Mouse (Mus musculus): ENCODE results near the gene Col13a1. TPM values are rescaled to one million over a fixed set of nuclear protein-coding genes. Genes with fewer than 3 reads are reported as not detected.

The Col13a1 gene
- polyA plus RNA-seq, 1 experiment from 2014 or later: 5.7 TPM

DNA sequence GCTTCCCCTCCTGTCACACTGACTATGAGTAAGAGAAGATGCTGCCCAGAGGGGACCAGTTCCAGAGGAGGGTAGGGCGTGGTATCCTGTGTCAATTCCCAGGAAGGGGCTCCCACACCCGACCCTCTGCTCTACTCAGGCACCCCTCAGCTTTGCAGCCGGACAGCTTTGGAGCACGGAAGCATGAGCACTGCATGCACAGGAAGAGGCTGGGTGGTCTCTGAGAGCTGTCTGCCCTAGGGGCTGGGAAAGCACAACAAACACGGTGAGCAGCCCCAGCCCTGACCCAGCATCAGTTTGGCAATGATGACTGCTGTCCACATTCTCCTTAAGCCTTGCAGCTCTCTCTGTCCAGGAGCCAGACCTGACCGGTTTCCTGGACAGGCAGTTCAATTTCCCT is 47.2 kb downstream of the Col13a1 start:
- Histone ChIP-seq H3K4me3 (ENCODE audit: low read depth, low read length) (no peak overlapping the region), H3K4me2 (replicated peaks; ENCODE audit: low read depth) (no peak overlapping the region), H3K27ac (ENCODE audit: low read depth, low read length) (no peak overlapping the region), H3K27me3 (replicated peaks; ENCODE audit: control insufficient read depth, insufficient read depth, low read length) (0 out of 2 replicates have a peak, but pooled peaks cover 5% of the 10 kb centered on the region), H3K9me3 (ENCODE audit: control insufficient read depth) (no peaks in the 10 kb centered on the region), H3K9ac (ENCODE audit: low read depth, low read length) (no peak overlapping the region), H3K4me1 (replicated peaks; ENCODE audit: control insufficient read depth, insufficient read depth, low read length) (0 out of 2 replicates have a peak, but pooled peaks cover 3% of the 10 kb centered on the region), H3K36me3 (ENCODE audit: control insufficient read depth, insufficient read depth) (no peaks in the 10 kb centered on the region)
- no peak for TF ChIP-seq CTCF (IDR thresholded peaks at IDR 0.05; ENCODE audit: low read depth)
- 51% methylated on average over 6 of the region's 6 CpGs for WGBS
- ATAC-seq: no peak

DNA sequence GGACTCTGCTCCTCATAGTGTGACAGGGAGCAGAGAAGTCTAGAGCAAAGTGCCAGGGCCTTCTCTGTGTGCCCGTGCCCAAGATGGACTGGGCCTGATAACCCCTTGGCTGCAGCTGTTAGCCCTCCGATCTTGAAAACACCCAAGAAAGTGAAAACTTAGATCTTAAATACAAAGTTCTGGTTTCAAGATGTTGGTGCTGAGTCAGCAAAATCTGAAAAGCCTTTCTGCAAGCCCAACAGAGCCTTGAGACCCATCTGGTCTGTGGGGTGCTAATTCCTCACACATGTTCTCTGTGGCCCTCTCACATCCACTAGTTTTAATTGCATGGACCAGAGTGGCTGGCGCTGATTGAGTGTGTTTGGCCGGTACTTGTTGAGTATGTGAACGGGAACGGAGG is 49.0 kb downstream of the Col13a1 start:
- H3K9ac ChIP-seq (ENCODE audit: low read depth, low read length): no peak overlapping the region
- H3K36me3 ChIP-seq (ENCODE audit: control insufficient read depth, insufficient read depth): no peaks in the 10 kb centered on the region
- H3K4me1 ChIP-seq (replicated peaks; ENCODE audit: control insufficient read depth, insufficient read depth, low read length): no peaks in the 10 kb centered on the region
- no peak for ATAC-seq
- no peak for TF ChIP-seq CTCF (IDR thresholded peaks at IDR 0.05; ENCODE audit: low read depth)
- H3K9me3 ChIP-seq (ENCODE audit: control insufficient read depth): no peaks in the 10 kb centered on the region
- H3K4me2 ChIP-seq (replicated peaks; ENCODE audit: low read depth): no peak overlapping the region
- H3K27ac ChIP-seq (ENCODE audit: low read depth, low read length): no peak overlapping the region
- no peaks in the 10 kb centered on the region for H3K27me3 ChIP-seq (replicated peaks; ENCODE audit: control insufficient read depth, insufficient read depth, low read length)
- H3K4me3 ChIP-seq (ENCODE audit: low read depth, low read length): no peak overlapping the region
- 78% methylated on average over 6 of the region's 6 CpGs for WGBS

DNA sequence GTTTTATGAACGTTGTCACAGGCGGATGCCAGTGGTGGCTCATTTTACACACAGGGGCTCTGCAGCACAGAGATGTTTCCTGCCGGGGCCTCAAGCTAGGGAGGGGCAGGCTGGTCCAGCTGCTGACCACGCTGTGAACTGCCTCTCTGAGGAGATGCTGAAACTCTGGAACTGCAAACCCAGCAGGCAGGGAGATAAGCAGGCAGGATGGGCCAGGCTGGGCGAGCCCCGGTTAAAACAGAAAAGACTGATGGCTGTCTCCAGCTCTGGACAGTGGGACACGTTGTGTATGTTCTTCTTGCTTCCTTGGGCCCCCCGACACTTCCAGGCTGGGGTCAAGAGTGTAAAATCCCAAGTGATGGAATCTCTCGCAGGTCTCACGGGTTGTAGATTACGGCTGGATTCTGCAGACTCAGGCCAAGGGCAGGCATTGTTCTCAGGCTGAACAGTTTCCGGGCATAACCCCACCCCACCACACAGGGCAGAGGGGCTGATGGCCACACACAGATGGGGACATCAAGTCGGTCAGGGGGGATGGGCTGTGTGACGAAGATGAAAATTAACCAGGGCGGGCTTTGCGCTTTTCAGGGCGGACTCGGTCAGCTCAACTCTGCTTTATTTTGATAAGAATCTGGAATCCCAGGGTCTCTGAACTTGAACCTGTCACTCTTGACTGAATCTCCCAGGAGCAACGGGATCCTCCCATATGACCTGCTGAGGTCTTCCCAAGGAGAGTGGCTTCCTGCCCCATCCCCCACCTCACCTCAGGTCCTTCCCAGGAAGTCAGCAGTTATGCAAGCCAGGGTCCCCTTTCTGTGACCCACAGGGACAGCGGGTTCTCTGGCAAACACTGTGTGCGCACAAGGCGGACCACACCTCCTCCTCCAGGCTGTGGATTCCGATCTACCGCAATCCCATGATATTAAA is 49.9 kb downstream of the Col13a1 start:
- H3K27ac ChIP-seq (ENCODE audit: low read depth, low read length): peak overlapping the region; percentile 22; the same call in 1 of the 2 replicates
- H3K36me3 ChIP-seq (ENCODE audit: control insufficient read depth, insufficient read depth): no peaks in the 10 kb centered on the region
- H3K4me3 ChIP-seq (ENCODE audit: low read depth, low read length): no peak overlapping the region
- no peaks in the 10 kb centered on the region for H3K4me1 ChIP-seq (replicated peaks; ENCODE audit: control insufficient read depth, insufficient read depth, low read length)
- H3K9ac ChIP-seq (ENCODE audit: low read depth, low read length): no peak overlapping the region
- 0 out of 2 replicates have a peak overlapping the region, but pooled peaks have one; percentile 21 for H3K4me2 ChIP-seq (replicated peaks; ENCODE audit: low read depth)
- ATAC-seq: no peak
- H3K27me3 ChIP-seq (replicated peaks; ENCODE audit: control insufficient read depth, insufficient read depth, low read length): no peaks in the 10 kb centered on the region
- 11% methylated on average over 24 of the region's 24 CpGs for WGBS
- H3K9me3 ChIP-seq (ENCODE audit: control insufficient read depth): no peaks in the 10 kb centered on the region
- no peak for TF ChIP-seq CTCF (IDR thresholded peaks at IDR 0.05; ENCODE audit: low read depth)

DNA sequence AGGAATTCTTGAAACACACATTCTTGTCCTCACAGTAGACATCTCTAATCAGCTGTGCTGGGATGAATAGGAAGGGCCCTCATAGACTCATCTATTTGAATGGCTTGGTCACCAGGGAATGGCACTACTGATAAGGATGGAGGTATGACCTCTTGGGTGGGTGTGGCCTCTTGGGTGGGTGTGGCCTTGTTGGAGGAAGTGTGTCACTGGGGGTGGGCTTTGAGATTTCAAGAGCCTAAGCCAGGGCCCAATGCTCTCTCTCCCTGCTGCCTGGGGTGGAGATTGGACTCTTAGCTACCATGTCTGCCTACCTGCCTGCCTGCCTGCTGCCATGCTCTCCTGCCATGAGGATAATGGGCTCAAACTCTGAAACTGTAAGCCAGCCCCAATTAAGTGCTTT is 53.2 kb downstream of the Col13a1 start:
- Histone ChIP-seq H3K4me1 (replicated peaks; ENCODE audit: control insufficient read depth, insufficient read depth, low read length) (no peaks in the 10 kb centered on the region), H3K4me2 (replicated peaks; ENCODE audit: low read depth) (no peak overlapping the region), H3K27me3 (replicated peaks; ENCODE audit: control insufficient read depth, insufficient read depth, low read length) (no peaks in the 10 kb centered on the region), H3K9me3 (ENCODE audit: control insufficient read depth) (no peaks in the 10 kb centered on the region), H3K27ac (ENCODE audit: low read depth, low read length) (no peak overlapping the region), H3K4me3 (ENCODE audit: low read depth, low read length) (no peak overlapping the region), H3K36me3 (ENCODE audit: control insufficient read depth, insufficient read depth) (no peaks in the 10 kb centered on the region), H3K9ac (ENCODE audit: low read depth, low read length) (no peak overlapping the region)
- ATAC-seq: no peak
- no peak for TF ChIP-seq CTCF (IDR thresholded peaks at IDR 0.05; ENCODE audit: low read depth)

DNA sequence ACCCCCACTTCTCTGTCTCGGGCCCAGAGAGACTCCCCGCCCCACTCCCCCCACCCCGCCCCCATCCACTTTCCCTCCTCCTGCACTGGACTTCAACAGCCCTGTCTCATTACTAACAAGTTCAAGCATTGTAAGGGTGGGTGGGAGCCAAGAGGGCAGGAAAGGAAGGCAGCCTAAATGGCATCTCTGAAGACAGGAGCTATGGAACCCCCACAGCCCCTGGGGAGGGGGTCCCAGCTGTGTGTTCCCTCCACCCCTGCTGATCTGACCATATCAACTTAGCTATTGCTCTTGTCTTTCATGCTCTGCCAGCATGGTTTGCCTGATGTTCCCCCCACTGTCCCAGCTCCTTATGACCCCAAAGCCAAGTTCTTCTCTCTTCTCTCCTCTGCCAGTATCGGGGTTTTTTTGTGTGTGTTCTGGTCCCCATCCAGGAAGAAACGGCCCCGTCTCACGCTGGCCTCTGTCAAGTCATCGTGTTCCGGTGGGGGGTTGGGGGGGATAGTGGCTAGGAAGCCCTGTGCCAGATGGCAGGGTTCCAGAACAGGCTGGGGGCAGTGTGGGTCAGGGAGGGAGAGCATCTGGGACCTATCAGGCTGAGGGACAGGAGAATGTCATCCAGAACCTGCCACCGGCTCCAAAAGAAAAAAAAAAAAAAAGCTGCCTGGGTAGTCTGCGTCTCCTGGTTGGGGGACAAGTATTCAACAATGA is 58.1 kb downstream of the Col13a1 start:
- Histone ChIP-seq H3K4me1 (replicated peaks; ENCODE audit: control insufficient read depth, insufficient read depth, low read length) (no peaks in the 10 kb centered on the region), H3K4me3 (ENCODE audit: low read depth, low read length) (no peak overlapping the region), H3K36me3 (ENCODE audit: control insufficient read depth, insufficient read depth) (no peaks in the 10 kb centered on the region), H3K9me3 (ENCODE audit: control insufficient read depth) (no peaks in the 10 kb centered on the region), H3K27ac (ENCODE audit: low read depth, low read length) (no peak overlapping the region), H3K4me2 (replicated peaks; ENCODE audit: low read depth) (peak overlapping the region; percentile 30; the same call in 1 of the 2 replicates), H3K9ac (ENCODE audit: low read depth, low read length) (no peak overlapping the region), H3K27me3 (replicated peaks; ENCODE audit: control insufficient read depth, insufficient read depth, low read length) (no peaks in the 10 kb centered on the region)
- no peak for ATAC-seq
- WGBS: 43% methylated on average over 11 of the region's 11 CpGs
- TF ChIP-seq CTCF (IDR thresholded peaks at IDR 0.05; ENCODE audit: low read depth): no peak

DNA sequence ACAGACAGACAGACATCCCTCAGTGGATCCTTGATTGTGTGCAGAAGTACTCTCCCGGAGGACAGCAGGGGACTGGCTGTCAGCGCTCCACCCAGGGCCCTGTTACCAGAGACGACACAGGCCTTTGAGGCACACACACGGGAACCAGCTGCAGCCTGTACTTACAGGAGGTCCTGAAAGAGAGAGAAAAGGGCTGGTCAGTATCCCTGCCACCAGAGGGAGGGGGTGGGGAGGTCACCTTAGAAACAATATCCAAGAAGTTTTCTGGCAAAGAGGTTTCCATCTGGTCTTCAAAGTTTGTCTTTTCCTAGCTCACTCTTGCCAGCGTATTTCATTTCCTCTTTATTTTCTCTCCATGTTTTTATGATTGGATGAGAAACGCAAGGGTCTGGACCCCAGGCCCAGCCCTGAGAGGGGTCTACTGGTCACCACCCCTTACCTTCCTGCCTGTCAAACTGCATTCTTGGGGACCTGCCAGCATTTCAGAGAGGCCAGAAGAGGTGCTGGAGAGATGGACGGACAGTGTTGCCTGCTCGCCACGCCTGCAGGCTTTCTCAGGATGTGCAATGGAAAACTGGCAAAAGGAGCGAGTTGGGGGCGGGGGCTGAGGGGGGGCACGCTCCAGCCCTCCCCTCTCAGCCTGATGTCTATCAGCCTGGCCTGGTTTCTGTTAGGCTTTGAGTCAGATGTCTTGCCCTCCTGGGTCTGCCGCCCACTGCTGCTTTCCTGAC is 58.8 kb downstream of the Col13a1 start:
- ATAC-seq: no peak
- 0 out of 2 replicates have a peak, but pooled peaks have one; percentile 10 for TF ChIP-seq CTCF (IDR thresholded peaks at IDR 0.05; ENCODE audit: low read depth)
- no peak overlapping the region for H3K9ac ChIP-seq (ENCODE audit: low read depth, low read length)
- H3K4me1 ChIP-seq (replicated peaks; ENCODE audit: control insufficient read depth, insufficient read depth, low read length): no peaks in the 10 kb centered on the region
- peak overlapping the region; percentile 30; the same call in 1 of the 2 replicates for H3K4me2 ChIP-seq (replicated peaks; ENCODE audit: low read depth)
- no peaks in the 10 kb centered on the region for H3K36me3 ChIP-seq (ENCODE audit: control insufficient read depth, insufficient read depth)
- H3K9me3 ChIP-seq (ENCODE audit: control insufficient read depth): no peaks in the 10 kb centered on the region
- no peak overlapping the region for H3K4me3 ChIP-seq (ENCODE audit: low read depth, low read length)
- H3K27me3 ChIP-seq (replicated peaks; ENCODE audit: control insufficient read depth, insufficient read depth, low read length): no peaks in the 10 kb centered on the region
- 46% methylated on average over 13 of the region's 13 CpGs for WGBS
- H3K27ac ChIP-seq (ENCODE audit: low read depth, low read length): no peak overlapping the region

Measured in intestine, postnatal 0 days (tissue).